Mouse (Mus musculus) bone marrow macrophage, adult 2 months (primary cell): ENCODE data around the gene Gm49384.

Experiments used
- CTCF ChIP-seq: IDR thresholded peaks from 2 replicates; pipeline ENCODE4 v1.5.1; 2012; ENCODE audit warnings: low read depth, mild to moderate bottlenecking, low read length, moderate library complexity
- POLR2A ChIP-seq: IDR thresholded peaks from 2 replicates; pipeline ENCODE4 v1.6.1; 2012; ENCODE audit warnings: mild to moderate bottlenecking, low read depth, low read length, borderline replicate concordance

DNA sequence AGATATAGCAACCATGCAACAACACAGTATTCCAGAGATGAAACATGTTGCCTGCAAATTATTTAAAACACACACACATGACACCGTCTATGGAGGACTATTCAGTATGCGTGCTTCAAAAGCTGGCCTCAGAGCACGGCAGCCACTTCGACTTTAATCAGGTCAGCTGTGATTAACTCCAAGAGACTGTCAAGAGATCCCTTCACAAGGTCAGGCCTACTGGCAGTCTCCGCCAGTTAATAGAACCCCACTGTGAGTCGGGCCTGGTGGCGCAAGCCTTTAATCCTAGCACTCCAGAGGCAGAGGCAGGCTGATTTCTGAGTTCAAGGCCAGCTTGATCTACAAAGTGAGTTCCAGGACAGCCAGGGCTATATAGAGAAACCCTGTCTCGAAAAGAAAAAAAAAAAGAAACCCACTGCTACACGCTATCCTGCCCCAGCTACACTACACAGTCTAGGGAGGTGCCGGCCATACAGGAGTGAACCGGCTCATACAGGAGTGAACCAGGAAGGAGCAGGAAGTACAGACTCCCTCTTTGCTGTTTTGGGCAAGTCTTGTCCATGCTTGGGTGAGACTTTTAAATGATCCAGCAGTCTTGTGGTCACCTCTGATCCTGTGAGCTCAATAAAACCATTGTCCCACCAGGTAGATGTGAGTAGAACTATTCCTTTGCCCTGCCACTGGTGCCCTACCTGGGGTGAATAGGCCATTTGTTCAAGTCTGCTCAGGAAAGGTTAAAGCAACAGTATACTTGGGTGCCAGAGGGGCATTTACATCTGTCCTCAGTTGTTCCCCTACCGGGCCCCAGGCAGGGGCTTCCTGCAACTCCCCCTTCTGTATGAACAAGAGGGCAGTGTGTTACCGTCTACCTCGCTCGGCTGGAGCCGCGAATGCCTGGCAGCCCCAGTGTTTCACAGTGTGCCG lies 6.3 kb upstream of the Gm49384 start:
- no peak for TF ChIP-seq POLR2A
- no peak for TF ChIP-seq CTCF
